Mouse (Mus musculus): ENCODE results near the gene Tead4. TPM values are rescaled to one million over a fixed set of nuclear protein-coding genes. Genes with fewer than 3 reads are reported as not detected.

Tead4 gene
- polyA plus RNA-seq, 1 experiment = 9.1 TPM

DNA sequence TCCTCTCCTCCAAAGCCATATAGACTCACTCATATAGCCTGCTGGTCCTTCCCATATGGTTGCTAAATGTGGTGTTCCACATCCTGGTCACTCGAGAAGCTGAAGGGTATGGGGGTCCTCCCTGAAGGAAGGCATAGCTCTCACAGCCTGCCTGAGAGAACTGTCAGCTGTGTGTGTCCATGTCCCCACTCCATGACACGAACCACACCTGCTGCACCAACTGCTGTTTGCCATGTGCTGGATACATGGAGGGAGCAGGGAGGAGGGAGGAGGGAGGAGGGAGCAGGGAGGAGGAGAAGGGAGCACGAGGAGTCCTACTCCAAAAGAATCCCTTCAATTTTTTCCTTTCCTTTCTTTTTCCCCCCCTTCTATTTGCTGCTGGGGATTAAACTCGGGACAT lies 30.8 kb downstream of the Tead4 start:
- H3K79me2 ChIP-seq (ENCODE audit: control insufficient read depth, insufficient read depth) = peaks cover 50% of the 10 kb centered on the region
- no peaks in the 10 kb centered on the region for H3K27me3 ChIP-seq (ENCODE audit: control insufficient read depth, insufficient read depth, insufficient read length)
- no peak overlapping the region for H3ac ChIP-seq (ENCODE audit: control insufficient read depth, insufficient read length, low read depth)
- TF ChIP-seq CTCF (IDR thresholded peaks at IDR 0.05; ENCODE audit: control insufficient read depth, insufficient read depth, insufficient read length) (no peak), MYOD1 (IDR thresholded peaks at IDR 0.05; ENCODE audit: control insufficient read depth, insufficient read length, low read depth) (no peak), MYOG (IDR thresholded peaks at IDR 0.05; ENCODE audit: control insufficient read depth, extremely low read depth, insufficient read length) (no peak), CEBPB (IDR thresholded peaks at IDR 0.05; ENCODE audit: low read depth) (no peak), FOSL1 (IDR thresholded peaks at IDR 0.05; ENCODE audit: insufficient read depth, low read length, poor library complexity, severe bottlenecking) (no peak), USF1 (IDR thresholded peaks at IDR 0.05; ENCODE audit: low read depth) (no peak), MAX (IDR thresholded peaks at IDR 0.05) (no peak)
- H3K36me3 ChIP-seq (ENCODE audit: control insufficient read depth, insufficient read depth) = peaks cover 18% of the 10 kb centered on the region
- H3K79me3 ChIP-seq (ENCODE audit: low read depth) = peaks cover 33% of the 10 kb centered on the region
- no peak overlapping the region for H3K4me3 ChIP-seq (ENCODE audit: insufficient read depth, poor library complexity, severe bottlenecking)

GRCm38 (mm10) chr6:128264870-128265526 lies 35.6 kb downstream of the Tead4 start:
- Histone ChIP-seq H3ac (ENCODE audit: control insufficient read depth, insufficient read length, low read depth) (no peak overlapping the region), H3K27me3 (ENCODE audit: control insufficient read depth, insufficient read depth, insufficient read length) (no peaks in the 10 kb centered on the region), H3K79me2 (ENCODE audit: control insufficient read depth, insufficient read depth) (peaks cover 32% of the 10 kb centered on the region), H3K4me3 (ENCODE audit: insufficient read depth, poor library complexity, severe bottlenecking) (no peak overlapping the region), H3K79me3 (ENCODE audit: low read depth) (peaks cover 5% of the 10 kb centered on the region), H3K36me3 (ENCODE audit: control insufficient read depth, insufficient read depth) (peaks cover 17% of the 10 kb centered on the region)
- no peak for TF ChIP-seq MYOG (IDR thresholded peaks at IDR 0.05; ENCODE audit: control insufficient read depth, extremely low read depth, insufficient read length)
- TF ChIP-seq FOSL1 (IDR thresholded peaks at IDR 0.05; ENCODE audit: insufficient read depth, low read length, poor library complexity, severe bottlenecking) = peak; percentile 1
- TF ChIP-seq MYOD1 (IDR thresholded peaks at IDR 0.05; ENCODE audit: control insufficient read depth, insufficient read length, low read depth) = peak; percentile 89
- TF ChIP-seq CTCF (IDR thresholded peaks at IDR 0.05; ENCODE audit: control insufficient read depth, insufficient read depth, insufficient read length) = no peak

DNA sequence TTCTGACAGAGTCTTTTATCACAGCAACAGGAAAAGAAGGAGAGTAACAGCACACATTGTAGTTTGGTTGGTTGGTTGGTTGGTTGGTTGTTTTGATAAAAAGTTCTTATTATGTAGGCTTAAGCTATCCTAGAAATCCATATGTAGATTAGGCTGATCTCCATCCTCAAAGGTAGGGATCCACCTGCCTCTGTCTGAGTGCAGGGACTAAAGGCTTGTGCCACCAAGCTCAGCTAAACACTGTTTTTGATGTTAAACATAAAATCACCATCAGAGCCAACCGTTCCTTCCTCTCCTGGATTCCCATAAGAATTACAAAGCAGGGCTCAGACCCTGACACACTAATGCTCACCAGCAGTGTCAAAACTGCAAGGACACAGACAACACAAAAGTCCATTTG lies 39.1 kb downstream of the Tead4 start:
- H3K79me2 ChIP-seq (ENCODE audit: control insufficient read depth, insufficient read depth) = peaks cover 65% of the 10 kb centered on the region
- H3K27me3 ChIP-seq (ENCODE audit: control insufficient read depth, insufficient read depth, insufficient read length) = no peaks in the 10 kb centered on the region
- H3ac ChIP-seq (ENCODE audit: control insufficient read depth, insufficient read length, low read depth) = no peak overlapping the region
- TF ChIP-seq MYOG (IDR thresholded peaks at IDR 0.05; ENCODE audit: control insufficient read depth, extremely low read depth, insufficient read length) = no peak
- TF ChIP-seq CEBPB (IDR thresholded peaks at IDR 0.05; ENCODE audit: low read depth) = no peak
- no peak for TF ChIP-seq USF1 (IDR thresholded peaks at IDR 0.05; ENCODE audit: low read depth)
- TF ChIP-seq CTCF (IDR thresholded peaks at IDR 0.05; ENCODE audit: control insufficient read depth, insufficient read depth, insufficient read length) = no peak
- TF ChIP-seq FOSL1 (IDR thresholded peaks at IDR 0.05; ENCODE audit: insufficient read depth, low read length, poor library complexity, severe bottlenecking) = no peak
- no peak for TF ChIP-seq MYOD1 (IDR thresholded peaks at IDR 0.05; ENCODE audit: control insufficient read depth, insufficient read length, low read depth)
- H3K4me3 ChIP-seq (ENCODE audit: insufficient read depth, poor library complexity, severe bottlenecking) = no peak overlapping the region
- H3K36me3 ChIP-seq (ENCODE audit: control insufficient read depth, insufficient read depth) = peaks cover 5% of the 10 kb centered on the region
- H3K79me3 ChIP-seq (ENCODE audit: low read depth) = peaks cover 12% of the 10 kb centered on the region

DNA sequence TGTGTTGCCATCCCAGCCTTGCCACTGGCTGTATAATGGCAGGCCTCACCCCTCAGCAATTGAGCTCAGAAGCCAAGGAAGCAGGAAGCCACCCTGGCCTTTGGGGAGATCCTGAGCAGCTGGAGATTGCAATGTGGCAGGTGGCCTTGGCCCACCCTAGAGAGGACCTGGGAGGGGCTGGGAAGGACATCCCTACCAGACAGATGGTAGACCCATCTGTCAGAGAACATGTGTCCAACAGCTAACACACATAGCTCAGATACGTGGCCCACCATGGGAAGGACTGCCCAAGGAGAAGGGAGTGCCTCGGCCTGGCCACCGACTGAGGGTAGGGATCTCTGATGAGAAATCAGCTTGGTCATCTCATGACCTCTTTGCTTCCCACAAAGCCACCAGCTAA lies 41.4 kb downstream of the Tead4 start:
- H3K36me3 ChIP-seq (ENCODE audit: control insufficient read depth, insufficient read depth) = peaks cover 5% of the 10 kb centered on the region
- TF ChIP-seq MAX (IDR thresholded peaks at IDR 0.05) (no peak), USF1 (IDR thresholded peaks at IDR 0.05; ENCODE audit: low read depth) (no peak), MYOD1 (IDR thresholded peaks at IDR 0.05; ENCODE audit: control insufficient read depth, insufficient read length, low read depth) (no peak), MYOG (IDR thresholded peaks at IDR 0.05; ENCODE audit: control insufficient read depth, extremely low read depth, insufficient read length) (no peak), CTCF (IDR thresholded peaks at IDR 0.05; ENCODE audit: control insufficient read depth, insufficient read depth, insufficient read length) (no peak), FOSL1 (IDR thresholded peaks at IDR 0.05; ENCODE audit: insufficient read depth, low read length, poor library complexity, severe bottlenecking) (no peak), CEBPB (IDR thresholded peaks at IDR 0.05; ENCODE audit: low read depth) (no peak)
- no peak overlapping the region for H3ac ChIP-seq (ENCODE audit: control insufficient read depth, insufficient read length, low read depth)
- peaks cover 72% of the 10 kb centered on the region for H3K79me2 ChIP-seq (ENCODE audit: control insufficient read depth, insufficient read depth)
- no peaks in the 10 kb centered on the region for H3K27me3 ChIP-seq (ENCODE audit: control insufficient read depth, insufficient read depth, insufficient read length)
- H3K4me3 ChIP-seq (ENCODE audit: insufficient read depth, poor library complexity, severe bottlenecking) = no peak overlapping the region
- peaks cover 10% of the 10 kb centered on the region for H3K79me3 ChIP-seq (ENCODE audit: low read depth)

GRCm38 (mm10) chr6:128255941-128256340 lies 44.7 kb downstream of the Tead4 start:
- Histone ChIP-seq H3K79me3 (ENCODE audit: low read depth) (peaks cover 11% of the 10 kb centered on the region), H3K4me3 (ENCODE audit: insufficient read depth, poor library complexity, severe bottlenecking) (no peak overlapping the region), H3K36me3 (ENCODE audit: control insufficient read depth, insufficient read depth) (peaks cover 5% of the 10 kb centered on the region), H3ac (ENCODE audit: control insufficient read depth, insufficient read length, low read depth) (no peak overlapping the region), H3K79me2 (ENCODE audit: control insufficient read depth, insufficient read depth) (peaks cover 54% of the 10 kb centered on the region), H3K27me3 (ENCODE audit: control insufficient read depth, insufficient read depth, insufficient read length) (no peaks in the 10 kb centered on the region)
- TF ChIP-seq CEBPB (IDR thresholded peaks at IDR 0.05; ENCODE audit: low read depth) (no peak), MYOD1 (IDR thresholded peaks at IDR 0.05; ENCODE audit: control insufficient read depth, insufficient read length, low read depth) (no peak), FOSL1 (IDR thresholded peaks at IDR 0.05; ENCODE audit: insufficient read depth, low read length, poor library complexity, severe bottlenecking) (no peak), USF1 (IDR thresholded peaks at IDR 0.05; ENCODE audit: low read depth) (no peak), MYOG (IDR thresholded peaks at IDR 0.05; ENCODE audit: control insufficient read depth, extremely low read depth, insufficient read length) (no peak), CTCF (IDR thresholded peaks at IDR 0.05; ENCODE audit: control insufficient read depth, insufficient read depth, insufficient read length) (no peak), MAX (IDR thresholded peaks at IDR 0.05) (no peak)

Data from C2C12 (cell line).